Mouse (Mus musculus) embryonic facial prominence, embryonic 15.5 days (tissue): Measurements from ENCODE around the gene Gpr149. TPM values are rescaled to one million over a fixed set of nuclear protein-coding genes. Genes with fewer than 3 reads are reported as not detected.

Source experiments
- ATAC-seq: fragments of 200-750 bp; cut with Nextera tagmentation; 2 replicates; pipeline ENCODE4 v1.8.0; 2017; ENCODE audit warnings: low read depth, moderate TSS enrichment; ENCODE audit not compliant: insufficient number of reproducible peaks, low FRiP score, low TSS enrichment
- H3K27ac ChIP-seq: fragments of 300-500 bp; sonication (generic); replicated peaks from 2 replicates; pipeline ENCODE4 v1.5.1; 2015; ENCODE audit warnings: mild to moderate bottlenecking, inconsistent platforms
- H3K27me3 ChIP-seq: fragments of 300-500 bp; sonication (generic); 2 replicates; pipeline ENCODE4 v1.6.1; 2015; ENCODE audit warnings: inconsistent platforms
- H3K36me3 ChIP-seq: fragments of 300-500 bp; sonication (generic); 2 replicates; pipeline ENCODE4 v1.6.1; 2015; ENCODE audit warnings: mild to moderate bottlenecking, inconsistent platforms
- H3K4me1 ChIP-seq: fragments of 300-500 bp; sonication (generic); 2 replicates; pipeline ENCODE4 v1.6.1; 2015; ENCODE audit warnings: inconsistent platforms
- H3K4me2 ChIP-seq: fragments of 300-500 bp; sonication (generic); replicated peaks from 2 replicates; pipeline ENCODE4 v1.6.1; 2015; ENCODE audit warnings: mild to moderate bottlenecking, inconsistent platforms
- H3K4me3 ChIP-seq: fragments of 300-500 bp; sonication (generic); replicated peaks from 2 replicates; pipeline ENCODE4 v1.5.1; 2015; ENCODE audit warnings: mild to moderate bottlenecking, inconsistent platforms
- H3K9ac ChIP-seq: fragments of 300-500 bp; sonication (generic); 2 replicates; pipeline ENCODE4 v1.6.1; 2015; ENCODE audit warnings: inconsistent platforms
- H3K9me3 ChIP-seq: fragments of 300-500 bp; sonication (generic); replicated peaks from 2 replicates; pipeline ENCODE4 v1.6.1; 2016; ENCODE audit warnings: inconsistent platforms
- WGBS: fragments of 180-500 bp; shearing (Covaris S2); methylation state at CpG from one replicate; pipeline ENCODE4 v1.1.7; 2015; 5-methylcytosine and 5-hydroxymethylcytosine counted together
- polyA plus RNA-seq: library from polyadenylated mRNA; unstranded; fragments of >200 nt; fragmentation: Nextera tagmentation; extraction: Ambion mirVana; gene quantifications from 2 replicates; pipeline ENCODE4 v1.2.1, GENCODE M21; 2015

Gene Gpr149
- polyA plus RNA-seq, 1 experiment from 2014 or later: 0.89 TPM

- H3K36me3 ChIP-seq: no peaks in the 10 kb centered on the region
- no peaks in the 10 kb centered on the region for H3K9me3 ChIP-seq
- H3K4me2 ChIP-seq: peak overlapping the region; percentile 61
- H3K9ac ChIP-seq: no peak overlapping the region
- H3K4me1 ChIP-seq: peaks cover 8% of the 10 kb centered on the region
- no peaks in the 10 kb centered on the region for H3K27me3 ChIP-seq
- peak overlapping the region; percentile 95 for H3K4me3 ChIP-seq
- 39% methylated on average over 5 of the region's 5 CpGs for WGBS
- 0 out of 2 replicates have a peak overlapping the region, but pooled peaks have one; percentile 97 for H3K27ac ChIP-seq
- 0 out of 2 replicates have a peak, but pooled peaks have one; percentile 25 for ATAC-seq
Measured at GRCm38 (mm10) chr3:62507206-62507647, 97.7 kb downstream of the Gpr149 start.

DNA sequence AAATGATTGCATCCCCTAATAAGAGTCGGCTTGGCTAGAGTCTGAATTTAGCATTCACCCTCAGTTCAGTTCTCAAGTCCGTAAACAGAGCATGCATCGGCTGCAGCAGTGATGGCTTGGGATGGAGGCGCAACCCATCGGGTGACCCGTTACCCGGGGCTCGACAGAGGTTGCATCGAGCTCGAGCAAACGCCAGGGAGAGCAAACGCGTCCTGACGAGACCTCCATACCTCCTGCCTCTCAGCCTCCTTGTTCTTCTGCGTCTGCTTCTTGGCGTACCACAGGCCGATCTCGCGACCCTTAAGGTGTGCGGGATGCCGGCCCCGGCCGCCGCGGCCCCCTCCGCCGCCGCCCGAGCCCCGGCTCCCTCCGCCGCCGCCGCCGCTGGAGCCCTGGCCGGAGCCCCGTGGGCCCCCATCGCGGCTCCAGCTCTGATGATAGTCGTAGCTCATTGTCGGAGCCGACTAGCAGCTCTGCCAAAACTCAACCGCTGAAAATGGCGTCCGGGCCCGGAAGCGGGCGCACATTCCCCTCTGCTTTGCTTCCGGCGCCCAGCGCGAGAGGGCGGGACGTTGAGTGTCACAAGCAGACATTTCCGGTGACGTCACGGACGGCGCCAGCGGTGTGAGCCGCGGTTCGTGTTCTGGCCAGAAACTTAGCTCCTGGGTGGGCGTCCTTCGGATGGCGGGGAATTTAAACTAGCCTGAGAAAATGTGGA, 98.3 kb downstream of the Gpr149 start, which contains the start of gene Dhx36:
Dhx36 (minus strand) TSS at position 517 of the 718 bp plus-strand sequence.
- Histone ChIP-seq H3K4me1 (peaks cover 8% of the 10 kb centered on the region), H3K27me3 (no peaks in the 10 kb centered on the region), H3K27ac (peak within 1 kb of the TSS; percentile 97), H3K4me3 (peak within 1 kb of the TSS; percentile 95), H3K4me2 (peak within 1 kb of the TSS; percentile 61), H3K9me3 (no peaks in the 10 kb centered on the region), H3K9ac (peak within 1 kb of the TSS; percentile 93), H3K36me3 (no peaks in the 10 kb centered on the region)
- WGBS: under 1% methylated on average over 65 of the region's 66 CpGs
- ATAC-seq: peak; percentile 96

GRCm38 (mm10) chr3:62505166-62505900, 99.6 kb downstream of the Gpr149 start:
- Histone ChIP-seq H3K4me1 (peaks cover 8% of the 10 kb centered on the region), H3K4me2 (peak overlapping the region; percentile 61), H3K36me3 (peaks cover 7% of the 10 kb centered on the region), H3K27me3 (no peaks in the 10 kb centered on the region), H3K9me3 (no peaks in the 10 kb centered on the region), H3K4me3 (peak overlapping the region; percentile 95), H3K27ac (no peak overlapping the region), H3K9ac (peak overlapping the region; percentile 93; the same call in 1 of the 2 replicates)
- no peak for ATAC-seq
- 68% methylated on average over 5 of the region's 5 CpGs for WGBS

DNA sequence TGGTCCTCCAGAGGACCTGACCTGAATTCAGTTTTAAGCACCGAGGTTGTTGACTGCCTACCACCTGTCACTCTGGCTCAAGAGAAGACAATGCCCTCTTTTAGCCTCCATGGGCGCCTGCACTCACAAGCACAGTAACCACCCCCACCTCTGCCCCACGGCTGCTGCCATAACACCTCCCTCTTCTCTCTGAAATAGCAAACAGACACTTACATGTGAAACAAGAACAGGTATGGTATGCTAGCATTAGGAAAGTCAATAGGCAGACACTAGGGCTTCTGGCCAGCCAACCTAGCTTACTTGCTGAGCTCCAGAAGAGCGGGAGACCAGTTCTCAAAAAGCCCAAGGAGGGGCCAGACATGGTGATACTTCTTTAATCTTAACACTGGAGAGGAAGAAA, 105.6 kb downstream of the Gpr149 start:
- H3K9me3 ChIP-seq: no peaks in the 10 kb centered on the region
- H3K4me3 ChIP-seq: no peak overlapping the region
- 65% methylated on average over 4 of the region's 4 CpGs for WGBS
- no peaks in the 10 kb centered on the region for H3K27me3 ChIP-seq
- H3K9ac ChIP-seq: no peak overlapping the region
- H3K4me1 ChIP-seq: no peaks in the 10 kb centered on the region
- no peak overlapping the region for H3K4me2 ChIP-seq
- no peak for ATAC-seq
- peaks cover 29% of the 10 kb centered on the region for H3K36me3 ChIP-seq
- no peak overlapping the region for H3K27ac ChIP-seq

DNA sequence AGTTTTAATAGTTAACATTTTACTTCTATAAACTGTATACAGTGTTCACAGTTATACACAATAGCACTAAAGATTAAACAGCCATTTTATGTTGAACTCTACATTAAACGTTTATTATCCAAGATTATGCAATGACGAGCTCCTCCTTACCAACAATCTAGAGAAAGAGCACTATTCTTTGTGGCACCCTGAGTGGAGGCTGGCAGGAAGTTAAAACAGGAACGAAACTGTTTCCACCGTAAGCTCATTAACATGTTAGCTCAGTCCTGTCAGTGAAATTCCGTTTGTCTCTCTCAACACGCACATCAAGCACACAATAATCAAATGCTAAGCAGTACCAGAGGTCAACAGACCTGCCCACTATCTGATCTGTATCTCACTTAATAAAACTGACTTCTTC, 112.4 kb downstream of the Gpr149 start:
- no peak for ATAC-seq
- Histone ChIP-seq H3K9ac (no peak overlapping the region), H3K4me1 (no peaks in the 10 kb centered on the region), H3K4me3 (no peak overlapping the region), H3K36me3 (peaks cover 42% of the 10 kb centered on the region), H3K9me3 (no peaks in the 10 kb centered on the region), H3K27me3 (no peaks in the 10 kb centered on the region), H3K27ac (no peak overlapping the region), H3K4me2 (no peak overlapping the region)
- WGBS: 89% methylated on average over 6 of the region's 6 CpGs

DNA sequence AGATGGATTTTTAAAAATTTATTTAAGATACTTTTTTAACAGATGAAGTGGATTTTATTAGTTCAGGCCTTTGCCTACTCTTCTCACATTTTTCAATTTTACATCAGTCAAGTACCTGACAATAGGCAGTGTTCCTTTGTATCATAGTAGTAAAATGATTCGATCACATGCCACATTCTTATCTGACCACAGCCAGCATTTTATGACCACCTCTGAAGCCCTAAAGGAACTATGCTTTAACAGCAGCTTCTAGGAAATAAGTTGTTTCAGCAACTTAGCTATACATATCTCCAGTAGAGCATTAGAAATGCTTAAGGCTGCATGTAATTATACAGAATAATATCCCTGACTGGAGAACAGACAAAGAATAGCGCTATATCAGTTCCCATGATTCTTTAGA, 120.6 kb downstream of the Gpr149 start:
- H3K36me3 ChIP-seq: peaks cover 42% of the 10 kb centered on the region
- WGBS: 92% methylated on average over 2 of the region's 2 CpGs

More for the DNA sequence above, 120.6 kb downstream of the Gpr149 start:
- H3K9me3 ChIP-seq: no peaks in the 10 kb centered on the region
- H3K4me3 ChIP-seq: no peak overlapping the region
- H3K27me3 ChIP-seq: no peaks in the 10 kb centered on the region
- H3K4me1 ChIP-seq: no peaks in the 10 kb centered on the region
- no peak overlapping the region for H3K9ac ChIP-seq
- ATAC-seq: no peak
- no peak overlapping the region for H3K27ac ChIP-seq
- H3K4me2 ChIP-seq: no peak overlapping the region

Other genes starting within 250 kb of the Gpr149 start
- gene Dhx36, start 98.1 kb downstream of the Gpr149 start, polyA plus RNA-seq: 27.7 TPM in 2 replicates